Mouse (Mus musculus) left cerebral cortex, postnatal 4 days (tissue): ENCODE results near the gene Npas4. TPM values are rescaled to one million over a fixed set of nuclear protein-coding genes. Genes with fewer than 3 reads are reported as not detected.
"Not testable (repeated sequence)": the region's sequence is repeated elsewhere in the genome, so short reads cannot be mapped to it uniquely, and the experiment has no call there.

Experiments used
- DNase-seq: peaks from one replicate; pipeline ENCODE4 v3.0.0-alpha.2; 2022
- intact Hi-C: fragments of 180-260 bp; cut with DNase I; formaldehyde crosslinking; loops from one replicate; pipeline ENCODE4 v1.15.1; 2025
- total RNA-seq, 2 experiments: library from RNA; stranded (reverse); gene quantifications; 2 replicates each; pipeline ENCODE4 v1.2.3; 2021

Gene Npas4
- total RNA-seq: 1 to 10 TPM; 5.5 to 6.8 TPM

GRCm38 (mm10) chr19:4990256-4990625 is at the start of gene Npas4:
Npas4 (minus strand) TSS chr19:4990316.
- peak; percentile 63 for DNase-seq
- intact Hi-C loops: no loop called here

DNA sequence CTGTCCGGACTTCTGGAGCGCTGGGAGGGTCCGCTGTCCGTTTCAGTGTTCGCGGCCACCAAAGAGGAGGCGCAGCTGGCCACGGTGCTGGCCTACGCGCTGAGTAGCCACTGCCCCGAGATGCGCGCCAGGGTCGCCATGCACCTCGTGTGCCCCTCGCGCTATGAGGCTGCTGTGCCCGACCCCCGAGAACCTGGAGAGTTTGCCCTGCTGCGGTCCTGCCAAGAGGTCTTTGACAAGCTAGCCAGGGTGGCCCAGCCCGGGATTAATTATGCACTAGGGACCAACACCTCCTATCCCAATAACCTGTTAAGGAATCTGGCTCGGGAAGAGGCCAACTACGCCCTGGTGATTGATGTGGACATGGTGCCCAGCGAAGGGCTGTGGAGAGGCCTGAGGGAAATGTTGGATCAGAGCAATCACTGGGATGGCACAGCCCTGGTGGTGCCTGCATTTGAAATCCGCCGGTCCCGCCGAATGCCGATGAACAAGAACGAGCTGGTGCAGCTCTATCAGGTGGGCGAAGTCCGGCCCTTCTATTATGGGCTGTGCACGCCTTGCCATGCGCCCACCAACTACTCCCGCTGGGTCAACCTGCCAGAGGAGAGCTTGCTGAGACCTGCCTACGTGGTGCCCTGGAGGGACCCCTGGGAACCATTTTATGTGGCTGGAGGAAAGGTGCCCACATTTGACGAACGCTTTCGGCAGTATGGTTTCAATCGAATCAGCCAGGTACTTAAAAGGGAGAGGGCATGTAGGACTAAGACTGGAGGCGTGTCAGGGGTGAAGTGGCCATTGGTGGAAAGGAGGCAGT is 49.4 kb upstream of the Npas4 start:
- peak; percentile 20 for DNase-seq
- intact Hi-C loops: no loop called here

DNA sequence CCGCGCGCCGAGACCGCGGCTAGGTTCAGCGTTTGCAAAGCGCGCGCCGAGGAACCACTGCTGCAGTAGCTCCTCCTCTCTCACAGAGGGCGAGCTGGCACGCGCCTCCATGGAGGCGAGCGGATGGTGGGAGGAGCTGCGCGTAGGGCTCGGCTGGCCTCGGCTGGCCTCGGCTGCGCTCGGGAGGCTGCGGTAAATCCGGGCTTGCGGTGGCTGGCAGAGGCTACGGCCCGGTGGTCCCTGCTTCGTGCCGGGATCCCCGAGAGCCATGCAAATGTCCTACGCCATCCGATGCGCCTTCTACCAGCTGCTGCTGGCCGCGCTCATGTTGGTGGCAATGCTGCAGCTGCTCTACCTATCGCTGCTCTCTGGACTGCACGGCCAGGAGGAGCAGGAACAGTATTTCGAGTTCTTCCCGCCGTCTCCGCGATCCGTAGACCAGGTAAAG is 48.6 kb upstream of the Npas4 start, which contains the start of the genes B4gat1 and AC124502.3:
TSS of gene B4gat1 (plus strand) at position 118 of the 448 bp plus-strand sequence.
TSS of gene AC124502.3 (plus strand) at position 183 of the 448 bp plus-strand sequence.
- intact Hi-C loops: no loop called here
- DNase-seq: peak; percentile 95

- intact Hi-C loops: no loop called here
These were observed 47.8 kb upstream of the Npas4 start for GRCm38 (mm10) chr19:5037678-5038571.

GRCm38 (mm10) chr19:5036577-5036976 is 46.5 kb upstream of the Npas4 start:
- no peak for DNase-seq
- intact Hi-C loops: no loop called here

More at GRCm38 (mm10) chr19:5037678-5038571, 47.8 kb upstream of the Npas4 start:
- DNase-seq: peak; percentile 86

GRCm38 (mm10) chr19:5032686-5033085 is 42.6 kb upstream of the Npas4 start:
- intact Hi-C loops: no loop called here
- no peak for DNase-seq

GRCm38 (mm10) chr19:5026111-5026510 is 36.0 kb upstream of the Npas4 start:
- peak; percentile 47 for DNase-seq
- intact Hi-C loops: no loop called here

DNA sequence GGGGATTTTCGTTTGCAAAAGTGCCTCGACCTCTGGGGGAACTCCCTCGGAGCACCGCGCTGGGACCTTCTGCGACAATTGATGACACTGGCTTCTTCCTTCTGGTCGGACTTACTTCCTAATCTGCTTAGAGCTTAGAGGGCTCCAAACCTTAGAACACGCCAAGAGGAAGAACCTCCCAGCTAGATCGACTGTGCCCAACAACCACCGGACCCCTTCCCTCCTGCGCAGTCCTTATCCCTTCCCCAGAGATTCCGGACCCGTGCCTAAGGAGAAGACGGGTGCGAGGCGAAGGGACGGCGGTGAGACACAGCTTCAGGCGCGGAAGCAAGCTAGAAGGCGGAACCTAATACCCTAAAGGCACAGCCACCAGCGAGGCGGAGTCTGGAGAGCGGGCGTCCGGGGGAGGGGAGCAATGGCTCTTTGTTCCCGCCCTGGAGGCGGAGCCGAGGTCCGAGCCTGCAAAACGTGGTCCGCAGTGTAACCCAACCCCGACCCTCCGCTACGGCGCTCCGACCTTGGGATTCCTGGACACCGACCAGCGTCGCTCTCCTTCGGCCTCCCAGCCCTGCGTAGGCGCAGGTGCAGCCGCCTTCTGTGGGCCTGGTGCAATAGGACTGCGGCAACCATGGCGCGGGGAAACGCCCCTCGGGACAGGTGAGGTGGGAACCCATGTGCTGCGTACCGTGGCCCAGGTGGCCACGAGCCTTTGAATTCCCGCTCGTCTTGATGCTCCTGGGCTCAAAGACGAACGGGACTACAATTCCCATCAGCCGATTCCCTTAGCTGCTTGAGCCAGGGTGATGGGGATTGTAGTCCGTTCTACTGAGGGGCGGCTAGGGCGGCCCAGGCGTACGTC is 33.7 kb upstream of the Npas4 start, which contains the start of gene Slc29a2:
TSS of gene Slc29a2 (plus strand) at position 240 of the 859 bp plus-strand sequence.
- DNase-seq: peak; percentile 94
- intact Hi-C loops: no loop called here

- intact Hi-C loops: no loop called here
- DNase-seq: peak; percentile 48
These were observed 31.3 kb upstream of the Npas4 start for GRCm38 (mm10) chr19:5021416-5021815.

GRCm38 (mm10) chr19:5018191-5018590 is 28.1 kb upstream of the Npas4 start:
- intact Hi-C loops: no loop called here
- no peak for DNase-seq

- DNase-seq: no peak
- intact Hi-C loops: no loop called here
These were observed 27.5 kb upstream of the Npas4 start for GRCm38 (mm10) chr19:5017611-5018010.

DNA sequence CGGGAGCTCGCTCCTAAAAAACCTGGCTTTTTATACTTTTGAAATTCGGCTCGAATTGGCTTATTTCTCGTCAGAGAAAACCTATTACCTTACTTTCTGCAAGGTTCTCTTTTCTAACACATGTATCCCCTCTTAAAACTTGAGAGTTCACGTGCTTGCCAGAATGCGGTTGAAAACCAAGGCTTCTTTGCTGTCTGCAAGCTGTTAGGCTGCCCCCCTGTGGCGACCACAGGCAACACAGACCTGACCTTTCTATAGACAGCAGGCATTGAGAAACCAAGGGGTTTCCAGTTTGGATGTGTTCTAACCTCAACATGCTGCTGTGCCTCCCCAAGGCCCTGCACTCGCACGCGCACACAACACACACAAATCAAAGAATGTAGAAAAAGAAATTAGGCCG is 26.7 kb upstream of the Npas4 start:
- intact Hi-C loops: no loop called here
- DNase-seq: peak; percentile 83

DNA sequence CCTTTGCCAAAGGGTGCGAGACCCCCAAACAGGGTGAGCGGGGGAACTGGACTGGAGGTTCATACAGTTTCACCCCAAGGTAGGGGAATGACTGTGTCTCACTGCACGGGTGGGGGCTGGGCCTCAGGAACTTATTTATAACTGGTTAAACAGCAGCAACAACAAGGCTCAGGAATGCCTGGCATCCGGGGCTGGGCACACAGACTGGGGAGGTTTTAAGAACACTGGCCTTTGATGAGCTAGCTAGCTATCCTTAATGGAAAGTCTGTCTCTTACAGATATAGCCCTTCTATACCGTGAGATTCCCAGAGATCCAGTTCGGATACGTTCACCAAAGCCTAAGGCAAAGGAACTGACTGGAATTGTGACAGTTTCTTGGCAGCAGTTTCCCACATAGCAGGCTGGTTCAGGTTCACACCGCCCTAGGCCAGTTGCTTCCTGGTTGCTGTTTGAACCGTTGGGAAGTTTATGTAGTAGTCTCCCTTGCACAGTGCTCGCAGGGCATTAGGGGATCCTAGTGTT is 26.2 kb upstream of the Npas4 start:
- no peak for DNase-seq
- intact Hi-C loops: no loop called here

GRCm38 (mm10) chr19:5014961-5015398 is 24.9 kb upstream of the Npas4 start:
- DNase-seq: peak; percentile 22
- intact Hi-C loops: no loop called here

DNA sequence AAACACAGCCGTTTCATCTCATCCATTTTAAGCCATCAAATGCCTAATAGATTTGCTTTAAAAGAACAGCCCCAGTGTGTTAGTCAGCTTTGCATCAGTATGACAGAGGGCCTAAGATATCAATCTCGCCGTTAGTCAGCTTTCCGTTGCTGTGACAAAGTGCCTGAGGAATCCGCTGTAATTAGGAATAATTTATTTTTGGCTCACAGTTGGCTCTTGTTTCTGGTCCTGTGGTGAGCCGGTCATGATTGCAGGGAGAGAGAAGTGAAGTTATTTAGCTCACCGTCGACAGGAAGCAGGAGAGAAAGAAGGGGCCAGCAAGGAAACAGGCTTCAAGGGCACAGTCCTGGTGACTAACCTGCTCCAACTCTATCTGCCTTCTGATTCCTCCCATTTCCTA is 23.0 kb upstream of the Npas4 start:
- DNase-seq: no peak
- intact Hi-C loops: no loop called here

- intact Hi-C loops: no loop called here
- no peak for DNase-seq
These were observed 14.8 kb upstream of the Npas4 start for GRCm38 (mm10) chr19:5004925-5005324.

DNA sequence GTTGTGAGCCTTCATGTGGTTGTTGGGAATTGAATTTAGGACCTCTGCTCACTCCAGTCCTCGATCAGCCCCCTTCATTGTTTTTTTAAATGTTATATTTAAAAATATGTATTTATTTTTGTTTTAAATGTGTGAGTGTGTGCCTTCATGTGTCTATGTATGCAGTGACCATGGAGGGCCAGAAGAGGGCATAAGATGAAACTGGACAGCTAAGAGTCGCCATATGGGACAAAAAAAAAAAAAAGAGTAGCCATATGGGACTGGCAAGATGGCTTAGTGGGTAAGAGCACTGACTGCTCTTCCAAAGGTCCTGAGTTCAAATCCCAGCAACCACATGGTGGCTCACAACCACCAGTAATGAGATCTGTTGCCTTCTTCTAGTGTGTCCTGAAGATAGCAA is 13.5 kb upstream of the Npas4 start:
- DNase-seq, intact Hi-C loops: not testable (repeated sequence)

DNA sequence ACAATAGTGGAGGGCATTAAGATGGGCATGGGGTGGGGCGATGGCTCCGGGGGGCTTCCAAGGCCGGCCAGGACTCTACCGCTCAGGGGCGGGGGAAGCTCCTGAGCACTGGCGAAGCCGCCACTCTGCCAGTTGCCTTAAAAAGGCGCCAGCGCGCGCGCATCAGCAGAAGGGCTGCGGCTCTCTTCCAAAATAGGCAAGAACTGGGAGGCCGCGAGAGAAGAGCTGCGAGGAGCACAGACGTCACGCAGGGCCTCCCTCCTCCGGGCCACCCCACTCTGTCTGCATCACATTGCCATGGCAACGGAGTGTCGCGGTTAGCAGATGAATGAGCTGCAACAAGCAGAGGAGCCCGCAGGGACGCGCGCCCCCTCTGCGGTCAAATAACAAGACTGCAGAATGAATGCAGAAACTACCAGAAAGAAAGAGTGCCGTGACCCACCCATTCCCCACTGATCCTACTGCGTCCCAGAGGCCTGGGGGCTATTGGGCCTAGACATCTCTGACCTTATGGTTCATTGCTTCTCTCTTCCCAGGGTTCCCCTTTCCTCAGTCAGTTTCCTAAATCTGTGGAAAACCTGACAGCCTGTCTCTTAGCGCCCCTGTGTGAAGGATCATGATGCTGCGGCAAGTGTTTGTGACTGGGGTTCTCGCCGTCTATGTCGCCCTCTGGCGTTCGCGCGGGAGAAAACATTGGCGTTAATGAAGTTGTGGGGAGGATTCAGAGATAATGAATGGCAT is 11.7 kb upstream of the Npas4 start:
- intact Hi-C loops: loop anchor here (1.0 kb wide), 1 partner anchor 21 kb away; no protein-coding TSS in a partner anchor
- DNase-seq: peak; percentile 89

DNA sequence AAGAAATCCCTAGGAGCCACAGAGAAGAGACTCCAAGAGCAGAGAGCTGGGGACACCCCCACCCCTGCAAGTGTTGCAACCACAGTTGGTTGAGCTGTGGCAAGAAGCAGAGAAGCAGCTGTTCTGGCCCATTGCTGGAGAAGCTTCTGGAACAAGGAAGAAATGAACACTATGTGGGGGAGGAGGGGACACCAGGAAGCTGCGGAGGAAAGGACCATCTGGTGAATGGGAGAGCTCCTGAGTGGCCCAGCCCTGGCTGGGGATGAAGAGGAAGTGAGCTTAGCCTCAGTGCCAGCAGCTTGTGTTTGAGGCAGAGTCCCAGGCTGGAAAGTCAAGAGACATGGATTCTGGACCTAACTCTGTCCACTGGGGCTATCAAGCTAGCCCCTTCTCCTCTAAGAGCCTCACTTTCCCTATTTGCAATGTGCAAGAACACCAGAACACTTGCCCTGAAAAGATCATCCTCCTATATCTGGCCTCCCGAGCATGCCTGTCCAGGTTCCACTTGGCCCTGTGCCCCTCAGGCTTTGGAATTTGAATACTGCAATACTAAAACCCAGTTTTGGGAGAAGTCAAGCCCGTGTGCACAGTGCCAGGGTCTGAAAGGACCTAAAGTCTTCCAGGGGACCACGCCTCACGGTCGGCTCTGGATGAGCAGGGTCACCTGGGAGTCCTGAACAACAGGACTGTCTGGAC is 9.5 kb upstream of the Npas4 start:
- DNase-seq: no peak
- intact Hi-C loops: no loop called here
